Mouse (Mus musculus) activated CD4-positive, CD25-positive, alpha-beta regulatory T cell, adult 4 months (primary cell): ENCODE measurements around the gene Olfr1312. TPM values are rescaled to one million over a fixed set of nuclear protein-coding genes. Genes with fewer than 3 reads are reported as not detected.
"Not testable (repeated sequence)": the region's sequence is repeated elsewhere in the genome, so short reads cannot be mapped to it uniquely, and the experiment has no call there.

Experiments used
- ATAC-seq: one replicate; pipeline ENCODE4 v1.8.0; 2017
- polyA plus RNA-seq, 2 experiments: library from polyadenylated mRNA; unstranded; fragments of 100-300 nt; shearing (Covaris generic); gene quantifications; one replicate each; pipeline ENCODE4 v1.2.1; 2017

Olfr1312 gene
- under 1 TPM in 1 of 2 experiments, not detected in 1; 0.08 TPM for polyA plus RNA-seq

- no peak for ATAC-seq
Measured at GRCm38 (mm10) chr2:112050138-112050537, at the start of gene Olfr1312. Olfr1312 (minus strand) TSS chr2:112050238.

GRCm38 (mm10) chr2:112096681-112097080, 46.6 kb upstream of the Olfr1312 start, which contains the start of gene Olfr1314:
Olfr1314 (minus strand) TSS chr2:112096781.
- no peak for ATAC-seq

GRCm38 (mm10) chr2:112077743-112078142, 27.7 kb upstream of the Olfr1312 start, which contains the start of gene Olfr1313:
Olfr1313 (minus strand) TSS chr2:112077843.
- no peak for ATAC-seq

- not testable (repeated sequence) for ATAC-seq
Measured at GRCm38 (mm10) chr2:112026971-112027370, 23.1 kb downstream of the Olfr1312 start.

- no peak for ATAC-seq
Measured at GRCm38 (mm10) chr2:112024312-112024711, 25.7 kb downstream of the Olfr1312 start, which contains the start of gene Olfr1311. Olfr1311 (minus strand) TSS chr2:112024412.

GRCm38 (mm10) chr2:112014900-112015299, 35.1 kb downstream of the Olfr1312 start:
- ATAC-seq, result no peak

- ATAC-seq, result no peak
Measured at GRCm38 (mm10) chr2:112012608-112013007, 37.4 kb downstream of the Olfr1312 start, which contains the start of gene Olfr1310. Olfr1310 (minus strand) TSS chr2:112012708.

GRCm38 (mm10) chr2:111990181-111990580, 59.9 kb downstream of the Olfr1312 start, which contains the start of gene Olfr1309:
Olfr1309 (minus strand) TSS chr2:111990281.
- ATAC-seq, result no peak

Other genes starting within 250 kb of the Olfr1312 start
- not detected for gene Olfr1303, start 229.9 kb downstream of the Olfr1312 start, polyA plus RNA-seq
- not detected for gene Olfr1305, start 173.1 kb downstream of the Olfr1312 start, polyA plus RNA-seq
- not detected for gene Olfr1306, start 134.0 kb downstream of the Olfr1312 start, polyA plus RNA-seq
- gene Olfr1307, start 100.8 kb downstream of the Olfr1312 start, polyA plus RNA-seq, result under 1 TPM in 1 of 2 experiments, not detected in 1; 0.08 TPM
- not detected for gene Olfr1308, start 85.3 kb downstream of the Olfr1312 start, polyA plus RNA-seq
- not detected for gene Olfr1309, start 60.0 kb downstream of the Olfr1312 start, polyA plus RNA-seq
- not detected for gene Olfr1310, start 37.5 kb downstream of the Olfr1312 start, polyA plus RNA-seq
- gene Olfr1311, start 25.8 kb downstream of the Olfr1312 start, polyA plus RNA-seq, result not detected
- gene Olfr1313, start 27.6 kb upstream of the Olfr1312 start, polyA plus RNA-seq, result not detected
- gene Olfr1314, start 46.5 kb upstream of the Olfr1312 start, polyA plus RNA-seq, result not detected
- not detected for gene Olfr1315-ps1, start 65.2 kb upstream of the Olfr1312 start, polyA plus RNA-seq
- under 1 TPM in 1 of 2 experiments, not detected in 1; 0.11 TPM for gene Olfr1316, start 84.7 kb upstream of the Olfr1312 start, polyA plus RNA-seq
- gene Olfr1317, start 90.1 kb upstream of the Olfr1312 start, polyA plus RNA-seq, result not detected
- gene Olfr1318, start 104.0 kb upstream of the Olfr1312 start, polyA plus RNA-seq, result not detected
- 10 to 100 TPM; 25.3 to 33.5 TPM for gene Lpcat4, start 189.2 kb upstream of the Olfr1312 start, polyA plus RNA-seq
- gene Nutm1, start 209.1 kb upstream of the Olfr1312 start, polyA plus RNA-seq, result not detected
- 100 to 1,000 TPM; 171 to 211 TPM for gene Nop10, start 211.7 kb upstream of the Olfr1312 start, polyA plus RNA-seq
- 10 to 100 TPM; 47.9 to 48.7 TPM for gene Slc12a6, start 215.6 kb upstream of the Olfr1312 start, polyA plus RNA-seq
- not detected for gene Gm21985, start 216.1 kb upstream of the Olfr1312 start, polyA plus RNA-seq